Mouse (Mus musculus) CH12.LX (cell line): ENCODE results near the gene Tshz2. TPM values are rescaled to one million over a fixed set of nuclear protein-coding genes. Genes with fewer than 3 reads are reported as not detected.

Experiments
- DNase-seq: peaks from one replicate; pipeline ENCODE4 v3.0.0-alpha.2; 2013; ENCODE audit errors: extremely low read depth
- H3K27ac ChIP-seq: 2 replicates; pipeline ENCODE4 v1.5.1; 2012; ENCODE audit warnings: low read depth, mild to moderate bottlenecking, control low read depth, moderate library complexity; ENCODE audit not compliant: insufficient read depth
- H3K27me3 ChIP-seq: replicated peaks from 2 replicates; pipeline ENCODE3; 2012; ENCODE audit warnings: inconsistent platforms
- H3K36me3 ChIP-seq, 2 experiments: replicated peaks in 1 of 2; 2 replicates each; pipeline versions ENCODE3 to v1.6.1; 2012; ENCODE audit warnings: inconsistent platforms in 1 of 2, low read length in 1 of 2, mild to moderate bottlenecking in 1 of 2, mixed read lengths in 1 of 2, moderate library complexity in 1 of 2; ENCODE audit not compliant: control insufficient read depth in 1 of 2, insufficient read depth in 1 of 2
- H3K4me1 ChIP-seq, 2 experiments: 2 replicates each; pipeline ENCODE4 v1.6.1; 2012; ENCODE audit warnings: inconsistent platforms in 1 of 2, moderate library complexity in 1 of 2; ENCODE audit not compliant: insufficient read depth in 2 of 2, control insufficient read depth in 1 of 2
- H3K4me2 ChIP-seq: 2 replicates; pipeline ENCODE4 v1.6.1; 2012; ENCODE audit warnings: low read depth, mild to moderate bottlenecking, control low read depth; ENCODE audit not compliant: poor library complexity, insufficient read depth, severe bottlenecking
- H3K4me3 ChIP-seq, 3 experiments: fragments of 150-350 bp in 1 of 3; sonication (generic) in 1 of 3; replicated peaks in 1 of 3; 2 replicates each; pipeline versions ENCODE3 to v1.5.1; 2011 to 2012; ENCODE audit warnings: low read depth in 2 of 3, low read length in 2 of 3, mild to moderate bottlenecking in 2 of 3, moderate library complexity in 2 of 3, control low read depth in 1 of 3, improper control_type of control experiment in 1 of 3, inconsistent platforms in 1 of 3, mixed read lengths in 1 of 3; ENCODE audit not compliant: poor library complexity in 1 of 3
- H3K79me2 ChIP-seq: replicated peaks from 2 replicates; pipeline ENCODE4 v1.6.1; 2012; ENCODE audit warnings: mild to moderate bottlenecking, moderate library complexity; ENCODE audit not compliant: control insufficient read depth, poor library complexity, insufficient read depth, severe bottlenecking; ENCODE audit errors: extremely low read depth
- H3K9ac ChIP-seq: 2 replicates; pipeline ENCODE4 v1.6.1; 2012; ENCODE audit warnings: low read depth, mild to moderate bottlenecking, control low read depth, moderate library complexity; ENCODE audit not compliant: insufficient read depth
- H3K9me3 ChIP-seq: replicated peaks from 2 replicates; pipeline ENCODE3; 2012; ENCODE audit warnings: low read length, inconsistent platforms, mixed read lengths
- CHD2 ChIP-seq: IDR thresholded peaks from 2 replicates; pipeline ENCODE4 v1.6.1; 2011; ENCODE audit warnings: low read length, improper control_type of control experiment
- CTCF ChIP-seq, 2 experiments: IDR thresholded peaks in 1 of 2; conservative IDR thresholded peaks in 1 of 2; 2 replicates each; pipeline ENCODE4 v1.5.1; 2011 to 2012; ENCODE audit warnings: low read depth in 2 of 2, low read length in 2 of 2, improper control_type of control experiment in 1 of 2, inconsistent platforms in 1 of 2, mild to moderate bottlenecking in 1 of 2, moderate library complexity in 1 of 2
- E2F4 ChIP-seq: IDR thresholded peaks from 2 replicates; pipeline ENCODE4 v1.6.1; 2011; ENCODE audit warnings: low read depth, low read length, improper control_type of control experiment; ENCODE audit not compliant: insufficient replicate concordance
- ETS1 ChIP-seq: conservative IDR thresholded peaks from 2 replicates; pipeline ENCODE4 v1.6.1; 2012; ENCODE audit warnings: low read depth, mild to moderate bottlenecking, inconsistent platforms, low read length, improper control_type of control experiment, moderate library complexity
- HCFC1 ChIP-seq: IDR thresholded peaks from 2 replicates; pipeline ENCODE4 v1.6.1; 2012; ENCODE audit warnings: low read depth, mild to moderate bottlenecking, inconsistent platforms, low read length, improper control_type of control experiment
- JUND ChIP-seq: conservative IDR thresholded peaks from 2 replicates; pipeline ENCODE4 v1.6.1; 2011; ENCODE audit warnings: low read depth, low read length, improper control_type of control experiment
- KAT2A ChIP-seq: IDR thresholded peaks from 2 replicates; pipeline ENCODE4 v1.6.1; 2012; ENCODE audit warnings: low read length, improper control_type of control experiment, inconsistent platforms; ENCODE audit not compliant: insufficient replicate concordance
- MAFK ChIP-seq: IDR thresholded peaks from 2 replicates; pipeline ENCODE4 v1.6.1; 2011; ENCODE audit warnings: low read length, improper control_type of control experiment; ENCODE audit not compliant: insufficient replicate concordance
- MAX ChIP-seq: IDR thresholded peaks from 2 replicates; pipeline ENCODE4 v1.6.1; 2011; ENCODE audit warnings: low read length, improper control_type of control experiment
- MYC ChIP-seq: IDR thresholded peaks from 2 replicates; pipeline ENCODE4 v1.6.1; 2011; ENCODE audit warnings: low read depth, mild to moderate bottlenecking, improper control_type of control experiment, low read length
- POLR2A ChIP-seq: IDR thresholded peaks from 2 replicates; pipeline ENCODE4 v1.6.1; 2011; ENCODE audit warnings: low read depth, mild to moderate bottlenecking, improper control_type of control experiment, low read length
- POLR2AphosphoS2 ChIP-seq: IDR thresholded peaks from 2 replicates; pipeline ENCODE4 v1.6.1; 2011; ENCODE audit warnings: low read depth, low read length, improper control_type of control experiment
- RCOR1 ChIP-seq: conservative IDR thresholded peaks from 2 replicates; pipeline ENCODE4 v1.6.1; 2012; ENCODE audit warnings: low read depth, mild to moderate bottlenecking, inconsistent platforms, low read length, improper control_type of control experiment
- SMC3 ChIP-seq: IDR thresholded peaks from 2 replicates; pipeline ENCODE4 v1.6.1; 2011; ENCODE audit warnings: low read depth, low read length, improper control_type of control experiment
- TCF12 ChIP-seq: IDR thresholded peaks from 2 replicates; pipeline ENCODE4 v1.6.1; 2014; ENCODE audit warnings: low read depth, mild to moderate bottlenecking, inconsistent platforms, low read length, improper control_type of control experiment
- ZKSCAN1 ChIP-seq: IDR thresholded peaks from 2 replicates; pipeline ENCODE4 v1.6.1; 2012; ENCODE audit warnings: low read depth, inconsistent platforms, low read length, improper control_type of control experiment, borderline replicate concordance
- ZMIZ1 ChIP-seq: IDR thresholded peaks from 2 replicates; pipeline ENCODE4 v1.6.1; 2012; ENCODE audit warnings: low read depth, mild to moderate bottlenecking, inconsistent platforms, low read length, improper control_type of control experiment
- ZNF384 ChIP-seq: IDR thresholded peaks from 2 replicates; pipeline ENCODE4 v1.6.1; 2012; ENCODE audit warnings: low read depth, low read length, improper control_type of control experiment, inconsistent platforms
- dilution Hi-C: fragments of 300-500 bp; cut with MboI; formaldehyde crosslinking; loops from 2 replicates; pipeline ENCODE4 v1.14.3; 2020; ENCODE audit warnings: low sequenced_read_pairs; ENCODE audit not compliant: extremely low pct_unique_long_range_greater_than_20kb, extremely low pct_ligation_motif_present
- in situ Hi-C: fragments of 300-500 bp; cut with MboI; formaldehyde crosslinking; loops from 3 replicates; pipeline ENCODE4 v1.14.3; 2019; ENCODE audit warnings: low sequenced_read_pairs, low pct_ligation_motif_present, low pct_unique_long_range_greater_than_20kb, mixed read lengths
- polyA plus RNA-seq: library from polyadenylated mRNA; unstranded; fragments of >175 nt; gene quantifications from 2 replicates; pipeline ENCODE4 v1.2.1, GENCODE M21; 2012; ENCODE audit warnings: low read depth; ENCODE audit not compliant: insufficient read length
- total RNA-seq, 2 experiments: library from RNA; depleted of rRNA; stranded (reverse); fragments of 300-350 nt in 1 of 2; fragments of >200 nt in 1 of 2; gene quantifications; 2 replicates each; pipeline ENCODE4 v1.2.3; 2012 to 2014

Gene Tshz2
- total and polyA plus RNA-seq, 3 experiments, result not detected

GRCm38 (mm10) chr2:169742791-169743190 lies 110.0 kb downstream of the Tshz2 start:
- H3K27ac ChIP-seq, result no peak overlapping the region
- dilution Hi-C loops, result no loop called here

GRCm38 (mm10) chr2:169743294-169743693 lies 110.5 kb downstream of the Tshz2 start:
- peaks cover 86% of the 10 kb centered on the region for H3K9me3 ChIP-seq
- no peaks in the 10 kb centered on the region for H3K79me2 ChIP-seq
- no peak for DNase-seq
- H3K36me3 ChIP-seq, result no peaks in the 10 kb centered on the region
- H3K4me2 ChIP-seq, result no peak overlapping the region
- TF ChIP-seq SMC3, result no peak
- H3K4me3 ChIP-seq, result no peak overlapping the region
- H3K4me1 ChIP-seq, result no peaks in the 10 kb centered on the region
- H3K9ac ChIP-seq, result no peak overlapping the region
- H3K27ac ChIP-seq, result no peak overlapping the region
- in situ Hi-C loops, result no loop called here
- dilution Hi-C loops, result no loop called here
- no peaks in the 10 kb centered on the region for H3K27me3 ChIP-seq

More at GRCm38 (mm10) chr2:169742791-169743190, 110.0 kb downstream of the Tshz2 start:
- H3K4me3 ChIP-seq, result no peak overlapping the region
- no peaks in the 10 kb centered on the region for H3K4me1 ChIP-seq
- no peak overlapping the region for H3K9ac ChIP-seq
- DNase-seq, result no peak
- no peaks in the 10 kb centered on the region for H3K27me3 ChIP-seq
- no peaks in the 10 kb centered on the region for H3K79me2 ChIP-seq
- TF ChIP-seq MAX (no peak), ZKSCAN1 (no peak), MAFK (no peak), E2F4 (no peak), KAT2A (no peak), POLR2AphosphoS2 (no peak), POLR2A (no peak), ETS1 (no peak), RCOR1 (no peak), SMC3 (no peak), JUND (no peak), MYC (no peak), HCFC1 (no peak), ZNF384 (no peak), ZMIZ1 (no peak), CTCF (conservative IDR thresholded peaks at IDR 0.05 in 1 of 2, IDR thresholded peaks at IDR 0.05 in 1 of 2; ENCODE audit: low read depth in 2 of 2, low read length in 2 of 2) (no peak), CHD2 (no peak), TCF12 (no peak)
- H3K4me2 ChIP-seq, result no peak overlapping the region
- in situ Hi-C loops, result no loop called here
- H3K36me3 ChIP-seq, result no peaks in the 10 kb centered on the region
- H3K9me3 ChIP-seq, result peaks cover 88% of the 10 kb centered on the region
